Mouse (Mus musculus): ENCODE measurements around the gene Zmiz1. TPM values are rescaled to one million over a fixed set of nuclear protein-coding genes. Genes with fewer than 3 reads are reported as not detected.

Zmiz1 gene
- polyA plus RNA-seq, 1 experiment from 2014 or later, result 12.4 TPM

GRCm38 (mm10) chr14:25665314-25665970 is 206.5 kb downstream of the Zmiz1 start:
- no peaks in the 10 kb centered on the region for H3K27me3 ChIP-seq (replicated peaks; ENCODE audit: control insufficient read depth, insufficient read depth, low read length)
- H3K4me2 ChIP-seq (replicated peaks; ENCODE audit: low read depth), result no peak overlapping the region
- no peak for TF ChIP-seq CTCF (IDR thresholded peaks at IDR 0.05; ENCODE audit: low read depth)
- H3K4me1 ChIP-seq (replicated peaks; ENCODE audit: control insufficient read depth, insufficient read depth, low read length), result no peaks in the 10 kb centered on the region
- no peak overlapping the region for H3K9ac ChIP-seq (ENCODE audit: low read depth, low read length)
- no peaks in the 10 kb centered on the region for H3K9me3 ChIP-seq (ENCODE audit: control insufficient read depth)
- 79% methylated on average over 19 of the region's 19 CpGs for WGBS
- no peak for ATAC-seq
- no peak overlapping the region for H3K4me3 ChIP-seq (ENCODE audit: low read depth, low read length)
- peaks cover 54% of the 10 kb centered on the region for H3K36me3 ChIP-seq (ENCODE audit: control insufficient read depth, insufficient read depth)
- H3K27ac ChIP-seq (ENCODE audit: low read depth, low read length), result no peak overlapping the region; the same call in 1 of the 2 replicates

- ATAC-seq, result no peak
- H3K9me3 ChIP-seq (ENCODE audit: control insufficient read depth), result no peaks in the 10 kb centered on the region
Measured at GRCm38 (mm10) chr14:25666668-25667376, 207.8 kb downstream of the Zmiz1 start.

GRCm38 (mm10) chr14:25667587-25667986 is 208.6 kb downstream of the Zmiz1 start:
- Histone ChIP-seq H3K9ac (ENCODE audit: low read depth, low read length) (no peak overlapping the region), H3K27me3 (replicated peaks; ENCODE audit: control insufficient read depth, insufficient read depth, low read length) (no peaks in the 10 kb centered on the region), H3K4me1 (replicated peaks; ENCODE audit: control insufficient read depth, insufficient read depth, low read length) (no peaks in the 10 kb centered on the region), H3K27ac (ENCODE audit: low read depth, low read length) (no peak overlapping the region), H3K4me2 (replicated peaks; ENCODE audit: low read depth) (no peak overlapping the region), H3K36me3 (ENCODE audit: control insufficient read depth, insufficient read depth) (peaks cover 33% of the 10 kb centered on the region), H3K9me3 (ENCODE audit: control insufficient read depth) (no peaks in the 10 kb centered on the region), H3K4me3 (ENCODE audit: low read depth, low read length) (no peak overlapping the region)
- ATAC-seq, result no peak
- WGBS, result 44% methylated on average over 3 of the region's 3 CpGs
- no peak for TF ChIP-seq CTCF (IDR thresholded peaks at IDR 0.05; ENCODE audit: low read depth)

More at GRCm38 (mm10) chr14:25666668-25667376, 207.8 kb downstream of the Zmiz1 start:
- WGBS, result 86% methylated on average over 2 of the region's 2 CpGs
- H3K4me2 ChIP-seq (replicated peaks; ENCODE audit: low read depth), result no peak overlapping the region
- no peaks in the 10 kb centered on the region for H3K27me3 ChIP-seq (replicated peaks; ENCODE audit: control insufficient read depth, insufficient read depth, low read length)
- peaks cover 41% of the 10 kb centered on the region for H3K36me3 ChIP-seq (ENCODE audit: control insufficient read depth, insufficient read depth)
- no peak overlapping the region for H3K9ac ChIP-seq (ENCODE audit: low read depth, low read length)
- no peak overlapping the region for H3K27ac ChIP-seq (ENCODE audit: low read depth, low read length)
- no peaks in the 10 kb centered on the region for H3K4me1 ChIP-seq (replicated peaks; ENCODE audit: control insufficient read depth, insufficient read depth, low read length)
- H3K4me3 ChIP-seq (ENCODE audit: low read depth, low read length), result no peak overlapping the region
- TF ChIP-seq CTCF (IDR thresholded peaks at IDR 0.05; ENCODE audit: low read depth), result peak; percentile 76

- WGBS, result 66% methylated on average over 7 of the region's 7 CpGs
- H3K36me3 ChIP-seq (ENCODE audit: control insufficient read depth, insufficient read depth), result no peaks in the 10 kb centered on the region
- no peak for ATAC-seq
Measured at GRCm38 (mm10) chr14:25679625-25680024, 220.6 kb downstream of the Zmiz1 start.

GRCm38 (mm10) chr14:25682020-25682419 is 223.0 kb downstream of the Zmiz1 start:
- TF ChIP-seq CTCF (IDR thresholded peaks at IDR 0.05; ENCODE audit: low read depth), result no peak
- 36% methylated on average over 6 of the region's 6 CpGs for WGBS
- no peaks in the 10 kb centered on the region for H3K27me3 ChIP-seq (replicated peaks; ENCODE audit: control insufficient read depth, insufficient read depth, low read length)
- no peaks in the 10 kb centered on the region for H3K36me3 ChIP-seq (ENCODE audit: control insufficient read depth, insufficient read depth)
- H3K4me1 ChIP-seq (replicated peaks; ENCODE audit: control insufficient read depth, insufficient read depth, low read length), result peaks cover under 1% of the 10 kb centered on the region; the same call in 1 of the 2 replicates
- no peak overlapping the region for H3K27ac ChIP-seq (ENCODE audit: low read depth, low read length)
- no peak overlapping the region for H3K4me3 ChIP-seq (ENCODE audit: low read depth, low read length)
- peak; percentile 63 for ATAC-seq
- H3K9ac ChIP-seq (ENCODE audit: low read depth, low read length), result no peak overlapping the region
- no peaks in the 10 kb centered on the region for H3K9me3 ChIP-seq (ENCODE audit: control insufficient read depth)
- H3K4me2 ChIP-seq (replicated peaks; ENCODE audit: low read depth), result no peak overlapping the region

More at GRCm38 (mm10) chr14:25679625-25680024, 220.6 kb downstream of the Zmiz1 start:
- Histone ChIP-seq H3K27ac (ENCODE audit: low read depth, low read length) (no peak overlapping the region), H3K27me3 (replicated peaks; ENCODE audit: control insufficient read depth, insufficient read depth, low read length) (no peaks in the 10 kb centered on the region), H3K9me3 (ENCODE audit: control insufficient read depth) (no peaks in the 10 kb centered on the region), H3K4me3 (ENCODE audit: low read depth, low read length) (no peak overlapping the region), H3K4me2 (replicated peaks; ENCODE audit: low read depth) (no peak overlapping the region), H3K9ac (ENCODE audit: low read depth, low read length) (no peak overlapping the region), H3K4me1 (replicated peaks; ENCODE audit: control insufficient read depth, insufficient read depth, low read length) (no peaks in the 10 kb centered on the region)
- TF ChIP-seq CTCF (IDR thresholded peaks at IDR 0.05; ENCODE audit: low read depth), result no peak

GRCm38 (mm10) chr14:25686216-25686945 is 227.4 kb downstream of the Zmiz1 start:
- ATAC-seq, result peak; percentile 86
- no peaks in the 10 kb centered on the region for H3K36me3 ChIP-seq (ENCODE audit: control insufficient read depth, insufficient read depth)
- WGBS, result 31% methylated on average over 7 of the region's 7 CpGs
- H3K9me3 ChIP-seq (ENCODE audit: control insufficient read depth), result no peaks in the 10 kb centered on the region
- H3K4me1 ChIP-seq (replicated peaks; ENCODE audit: control insufficient read depth, insufficient read depth, low read length), result peaks cover 4% of the 10 kb centered on the region; the same call in 1 of the 2 replicates
- no peak overlapping the region; the same call in 1 of the 2 replicates for H3K4me2 ChIP-seq (replicated peaks; ENCODE audit: low read depth)
- H3K4me3 ChIP-seq (ENCODE audit: low read depth, low read length), result no peak overlapping the region
- TF ChIP-seq CTCF (IDR thresholded peaks at IDR 0.05; ENCODE audit: low read depth), result peak; percentile 16; the same call in 1 of the 2 replicates
- H3K27me3 ChIP-seq (replicated peaks; ENCODE audit: control insufficient read depth, insufficient read depth, low read length), result no peaks in the 10 kb centered on the region
- peak overlapping the region; percentile 73 for H3K27ac ChIP-seq (ENCODE audit: low read depth, low read length)
- H3K9ac ChIP-seq (ENCODE audit: low read depth, low read length), result no peak overlapping the region

Measured in intestine, postnatal 0 days (tissue).